17 mouse cellular contexts compared by ENCODE assay signal in genomic region chr5:92921728-92922127, GRCm38 (mm10).
A peak's percentile ranks its signal among the peaks of the same experiment; 100 is the strongest.
DNase-seq lines count a peak whose midpoint lies in the region; ATAC-seq and TF ChIP-seq lines count a peak whose summit lies in the region.
"Had no signal": no experiment of that assay in that cellular context is flagged by ENCODE, and none has a peak within 500 bp of the region (broad histone marks: within the 10 kb centered on the region; RNA-seq: fewer than 3 reads in every experiment).

No protein-coding gene starts in this region.

- no peaks in the 10 kb centered on the region for H3K36me3 ChIP-seq in hindbrain, postnatal 0 days (ENCODE audit: insufficient read depth, low read length)
- no peaks in the 10 kb centered on the region for H3K36me3 ChIP-seq in hindbrain, embryonic 14.5 days (replicated peaks; ENCODE audit: control insufficient read depth, insufficient read depth)
- no peaks in the 10 kb centered on the region for H3K36me3 ChIP-seq in ES-Bruce4 (ENCODE audit: control insufficient read depth, insufficient read depth, low read length, poor library complexity, severe bottlenecking)
- peaks cover 34% of the 10 kb centered on the region for H3K36me3 ChIP-seq in small intestine, adult 2 months (ENCODE audit: control insufficient read depth, insufficient read depth, low read length)
- H3K36me3 ChIP-seq: embryonic facial prominence, embryonic 12.5 days; lung, embryonic 15.5 days had no signal

- H3K27ac ChIP-seq in hindbrain, postnatal 0 days = no peak overlapping the region
- no peak overlapping the region for H3K27ac ChIP-seq in hindbrain, embryonic 14.5 days
- H3K27ac ChIP-seq in ES-Bruce4 (ENCODE audit: insufficient read depth, low read length) = no peak overlapping the region
- H3K27ac ChIP-seq in small intestine, adult 2 months (ENCODE audit: insufficient read depth, low read depth, low read length) = no peak overlapping the region
- H3K27ac ChIP-seq: embryonic facial prominence, embryonic 12.5 days; heart, embryonic 13.5 days; hindbrain, embryonic 10.5 days; lung, embryonic 15.5 days; stomach, embryonic 15.5 days had no signal

- no peak for DNase-seq in hindbrain, postnatal 0 days (ENCODE audit: low spot score)
- DNase-seq in hindbrain, embryonic 14.5 days (ENCODE audit: low spot score) = no peak
- no peak for DNase-seq in lung, adult 2 months
- DNase-seq in lung, postnatal 36 days = no peak
- DNase-seq in layer of hippocampus, adult 11-12 months (ENCODE audit: low spot score) = no peak
- DNase-seq: cerebellum, postnatal 25 days; kidney, postnatal 36 days; layer of hippocampus, postnatal 36 days; retina, postnatal 1 day; thymus, postnatal 25 days had no signal

- ATAC-seq in hindbrain, postnatal 0 days = no peak
- ATAC-seq in hindbrain, embryonic 14.5 days (ENCODE audit: low FRiP score) = no peak

- TF ChIP-seq CTCF in hindbrain, postnatal 0 days (IDR thresholded peaks at IDR 0.05; ENCODE audit: low read depth) = peak; percentile 57
- peak; percentile 56 for TF ChIP-seq CTCF in lung, adult 2 months (IDR thresholded peaks at IDR 0.05; ENCODE audit: insufficient read depth, low read length)
- TF ChIP-seq CTCF in ES-Bruce4 (IDR thresholded peaks at IDR 0.05; ENCODE audit: low read depth, low read length) = peak; percentile 66
- peak; percentile 57; the same call in 1 of the 2 replicates for TF ChIP-seq CTCF in small intestine, adult 2 months (IDR thresholded peaks at IDR 0.05; ENCODE audit: extremely low read depth, insufficient read length, insufficient replicate concordance, low read depth, low read length)

- H3K9ac ChIP-seq in hindbrain, postnatal 0 days (replicated peaks; ENCODE audit: low read length) = no peak overlapping the region
- H3K9ac ChIP-seq in hindbrain, embryonic 14.5 days = no peak overlapping the region
- no peak overlapping the region for H3K9ac ChIP-seq in ES-Bruce4 (ENCODE audit: low read depth, poor library complexity, severe bottlenecking)
- H3K9ac ChIP-seq: embryonic facial prominence, embryonic 12.5 days; heart, embryonic 13.5 days; lung, embryonic 15.5 days; stomach, embryonic 15.5 days had no signal

- 87% methylated on average over 8 of the region's 8 CpGs for WGBS in hindbrain, postnatal 0 days
- WGBS in hindbrain, embryonic 14.5 days = 85% methylated on average over 8 of the region's 8 CpGs
- 87% methylated on average over 8 of the region's 8 CpGs for WGBS in lung, adult 2 months
- WGBS in small intestine, adult 2 months = 75% methylated on average over 8 of the region's 8 CpGs

- no peak for TF ChIP-seq POLR2A in lung, adult 2 months (IDR thresholded peaks at IDR 0.05; ENCODE audit: borderline replicate concordance, extremely low read depth, low read depth, low read length)
- no peak for TF ChIP-seq POLR2A in ES-Bruce4 (IDR thresholded peaks at IDR 0.05; ENCODE audit: insufficient read depth, low read length)
- no peak for TF ChIP-seq POLR2A in small intestine, adult 2 months (IDR thresholded peaks at IDR 0.05; ENCODE audit: low read depth, low read length)

- TF ChIP-seq EP300 in ES-Bruce4 (IDR thresholded peaks at IDR 0.05; ENCODE audit: insufficient read depth, low read depth, low read length) = no peak

- no peaks in the 10 kb centered on the region for H3K27me3 ChIP-seq in hindbrain, postnatal 0 days (ENCODE audit: insufficient read depth, low read length)
- no peaks in the 10 kb centered on the region for H3K27me3 ChIP-seq in hindbrain, embryonic 14.5 days (ENCODE audit: control insufficient read depth, insufficient read depth, low read length)
- no peaks in the 10 kb centered on the region for H3K27me3 ChIP-seq in ES-Bruce4 (ENCODE audit: control insufficient read depth, insufficient read depth, low read length, poor library complexity, severe bottlenecking)
- H3K27me3 ChIP-seq in small intestine, adult 2 months (ENCODE audit: control insufficient read depth, insufficient read depth, low read length) = no peaks in the 10 kb centered on the region
- H3K27me3 ChIP-seq: embryonic facial prominence, embryonic 12.5 days; heart, embryonic 13.5 days; lung, embryonic 15.5 days; stomach, embryonic 15.5 days had no signal

- no peaks in the 10 kb centered on the region for H3K9me3 ChIP-seq in hindbrain, postnatal 0 days (ENCODE audit: low read length)
- no peaks in the 10 kb centered on the region for H3K9me3 ChIP-seq in hindbrain, embryonic 14.5 days (ENCODE audit: control insufficient read depth, low read length)
- H3K9me3 ChIP-seq in ES-Bruce4 (replicated peaks; ENCODE audit: control insufficient read depth, insufficient read depth, low read length, poor library complexity, severe bottlenecking) = no peaks in the 10 kb centered on the region
- H3K9me3 ChIP-seq: embryonic facial prominence, embryonic 12.5 days; heart, embryonic 13.5 days; hindbrain, embryonic 10.5 days; lung, embryonic 15.5 days; stomach, embryonic 15.5 days had no signal

- no peak overlapping the region for H3K4me3 ChIP-seq in hindbrain, postnatal 0 days (ENCODE audit: low read length)
- no peak overlapping the region for H3K4me3 ChIP-seq in hindbrain, embryonic 14.5 days (replicated peaks; ENCODE audit: low read length)
- H3K4me3 ChIP-seq in lung, adult 2 months (replicated peaks; ENCODE audit: extremely low read depth, low read depth, low read length) = no peak overlapping the region
- no peak overlapping the region for H3K4me3 ChIP-seq in ES-Bruce4 (ENCODE audit: low read depth, low read length)
- no peak overlapping the region for H3K4me3 ChIP-seq in small intestine, adult 2 months (ENCODE audit: low read depth, low read length)
- H3K4me3 ChIP-seq: embryonic facial prominence, embryonic 12.5 days; heart, embryonic 13.5 days; hindbrain, embryonic 10.5 days; lung, embryonic 15.5 days; stomach, embryonic 15.5 days had no signal

- H3K4me2 ChIP-seq in hindbrain, postnatal 0 days (ENCODE audit: low read depth, low read length) = no peak overlapping the region
- H3K4me2 ChIP-seq in hindbrain, embryonic 14.5 days (replicated peaks) = no peak overlapping the region
- H3K4me2 ChIP-seq: embryonic facial prominence, embryonic 12.5 days; heart, embryonic 13.5 days; lung, embryonic 15.5 days; stomach, embryonic 15.5 days had no signal

- H3K4me1 ChIP-seq in hindbrain, postnatal 0 days (ENCODE audit: insufficient read depth, low read length) = peaks cover 4% of the 10 kb centered on the region; the same call in 1 of the 2 replicates
- H3K4me1 ChIP-seq in hindbrain, embryonic 14.5 days (replicated peaks; ENCODE audit: control insufficient read depth, insufficient read depth, low read length) = peaks cover 16% of the 10 kb centered on the region
- peaks cover 22% of the 10 kb centered on the region for H3K4me1 ChIP-seq in lung, adult 2 months (ENCODE audit: control insufficient read depth, insufficient read depth, low read length)
- peaks cover 4% of the 10 kb centered on the region for H3K4me1 ChIP-seq in ES-Bruce4 (ENCODE audit: control insufficient read depth, insufficient read depth, low read length)
- H3K4me1 ChIP-seq in small intestine, adult 2 months (ENCODE audit: control insufficient read depth, insufficient read depth, insufficient read length, low read length) = peaks cover 19% of the 10 kb centered on the region
